ENCODE assay signal across 11 mouse cellular contexts in the genomic region with DNA sequence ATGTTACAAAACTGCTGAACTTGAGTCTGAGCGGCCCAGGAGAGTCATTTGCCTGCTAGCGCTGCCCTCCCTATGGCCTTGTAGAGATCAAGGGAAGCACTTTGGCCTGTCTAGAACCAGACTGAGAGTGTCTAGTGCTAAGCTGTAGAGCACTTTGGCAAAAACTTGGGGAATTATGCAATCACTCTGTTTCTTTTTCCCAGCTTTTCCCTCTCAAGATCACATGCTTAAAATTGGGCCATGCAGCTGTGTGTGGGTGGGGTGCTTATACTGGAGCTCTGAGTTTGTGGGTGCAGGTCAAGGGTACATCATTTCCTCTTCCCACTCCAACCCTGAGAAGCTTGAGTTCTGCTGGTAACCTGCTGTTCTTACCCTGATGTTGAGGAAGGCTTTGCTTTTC. TPM values are rescaled to one million over a fixed set of nuclear protein-coding genes. Genes with fewer than 3 reads are reported as not detected.
DNase-seq lines count a peak whose midpoint lies in the region; ATAC-seq and TF ChIP-seq lines count a peak whose summit lies in the region.
"Had no signal": no experiment of that assay in that cellular context is flagged by ENCODE, and none has a peak within 500 bp of the region (broad histone marks: within the 10 kb centered on the region; RNA-seq: fewer than 3 reads in every experiment).

No protein-coding gene starts in this region.

- TF ChIP-seq CTCF in intestine, postnatal 0 days (IDR thresholded peaks at IDR 0.05; ENCODE audit: low read depth) = no peak

- peak; percentile 94 for DNase-seq in adipocyte (ENCODE audit: low spot score)
- DNase-seq in lung, postnatal 36 days = peak; percentile 80
- DNase-seq in cerebellum, postnatal 10 days = no peak
- no peak for DNase-seq in B cell, adult 2 months
- DNase-seq in natural killer cell, adult 2 months (ENCODE audit: low spot score in 2 of 2) = no peak
- DNase-seq: liver, postnatal 0 days had no signal

- no peaks in the 10 kb centered on the region for H3K9me3 ChIP-seq in intestine, postnatal 0 days (ENCODE audit: control insufficient read depth)
- H3K9me3 ChIP-seq in intestine, embryonic 15.5 days = no peaks in the 10 kb centered on the region

- H3K4me2 ChIP-seq in intestine, postnatal 0 days (replicated peaks; ENCODE audit: low read depth) = no peak overlapping the region
- no peak overlapping the region for H3K4me2 ChIP-seq in intestine, embryonic 15.5 days (replicated peaks)

- no peak overlapping the region for H3K4me3 ChIP-seq in intestine, postnatal 0 days (ENCODE audit: low read depth, low read length)
- H3K4me3 ChIP-seq in intestine, embryonic 15.5 days (replicated peaks) = no peak overlapping the region

- no peak overlapping the region for H3K27ac ChIP-seq in intestine, postnatal 0 days (ENCODE audit: low read depth, low read length)
- no peak overlapping the region for H3K27ac ChIP-seq in intestine, embryonic 15.5 days

- no peaks in the 10 kb centered on the region for H3K4me1 ChIP-seq in intestine, postnatal 0 days (replicated peaks; ENCODE audit: control insufficient read depth, insufficient read depth, low read length)
- no peaks in the 10 kb centered on the region; the same call in 1 of the 2 replicates for H3K4me1 ChIP-seq in intestine, embryonic 15.5 days (replicated peaks)

- no peaks in the 10 kb centered on the region for H3K36me3 ChIP-seq in intestine, postnatal 0 days (ENCODE audit: control insufficient read depth, insufficient read depth)
- H3K36me3 ChIP-seq in intestine, embryonic 15.5 days = no peaks in the 10 kb centered on the region

- WGBS in intestine, postnatal 0 days = 85% methylated on average over 2 of the region's 2 CpGs
- 83% methylated on average over 2 of the region's 2 CpGs for WGBS in intestine, embryonic 15.5 days

- H3K27me3 ChIP-seq in intestine, postnatal 0 days (replicated peaks; ENCODE audit: control insufficient read depth, insufficient read depth, low read length) = no peaks in the 10 kb centered on the region
- no peaks in the 10 kb centered on the region for H3K27me3 ChIP-seq in intestine, embryonic 15.5 days (replicated peaks)

- ATAC-seq in intestine, postnatal 0 days = 0 out of 2 replicates have a peak, but pooled peaks have one; percentile 4
- no peak for ATAC-seq in intestine, embryonic 15.5 days
- ATAC-seq in granulocyte monocyte progenitor cell, adult 5-6 weeks (replicated peaks; ENCODE audit: poor library complexity, severe bottlenecking) = peak; percentile 44
- ATAC-seq: intestine, embryonic 16.5 days; liver, postnatal 0 days had no signal

- no peak overlapping the region for H3K9ac ChIP-seq in intestine, postnatal 0 days (ENCODE audit: low read depth, low read length)
- no peak overlapping the region for H3K9ac ChIP-seq in intestine, embryonic 15.5 days
- H3K9ac ChIP-seq: liver, postnatal 0 days had no signal

RNA-seq across cellular contexts. Expression of gene Gm13691, which starts 32.6 kb away (rescaled TPM):
- not detected in 2 replicates for polyA plus RNA-seq in intestine, postnatal 0 days (2015; fragmentation: Nextera tagmentation; extraction: Ambion mirVana)
- polyA plus RNA-seq in intestine, embryonic 15.5 days (2015; fragmentation: Nextera tagmentation; extraction: Ambion mirVana) = not detected in 2 replicates
- not detected in 2 replicates for total RNA-seq in granulocyte monocyte progenitor cell, adult 5-6 weeks (2014; fragmentation: Nextera tagmentation)
- 0.09 TPM in 1 of 2 replicates, not detected in the other for total RNA-seq in granulocyte monocyte progenitor cell, adult 5-6 weeks (2017)
- total RNA-seq: neutrophil, adult 5-6 weeks had no signal
- polyA plus RNA-seq: intestine, embryonic 16.5 days; liver, postnatal 0 days had no signal

RNA-seq across cellular contexts. Expression of gene Gm13697, which starts 38.4 kb away (rescaled TPM):
- not detected in 2 replicates for polyA plus RNA-seq in intestine, postnatal 0 days (2015; fragmentation: Nextera tagmentation; extraction: Ambion mirVana)
- not detected in 2 replicates for polyA plus RNA-seq in intestine, embryonic 15.5 days (2015; fragmentation: Nextera tagmentation; extraction: Ambion mirVana)
- total RNA-seq in granulocyte monocyte progenitor cell, adult 5-6 weeks (2014; fragmentation: Nextera tagmentation) = not detected in 2 replicates
- total RNA-seq in granulocyte monocyte progenitor cell, adult 5-6 weeks (2017) = 0.10 and 0.13 TPM in 2 replicates
- total RNA-seq: neutrophil, adult 5-6 weeks had no signal
- polyA plus RNA-seq: intestine, embryonic 16.5 days; liver, postnatal 0 days had no signal

RNA-seq across cellular contexts. Expression of gene Gm13694, which starts 44.2 kb away (rescaled TPM):
- not detected in 2 replicates for polyA plus RNA-seq in intestine, postnatal 0 days (2015; fragmentation: Nextera tagmentation; extraction: Ambion mirVana)
- not detected in 2 replicates for polyA plus RNA-seq in intestine, embryonic 15.5 days (2015; fragmentation: Nextera tagmentation; extraction: Ambion mirVana)
- not detected in 2 replicates for total RNA-seq in granulocyte monocyte progenitor cell, adult 5-6 weeks (2014; fragmentation: Nextera tagmentation)
- 0.10 and 0.13 TPM in 2 replicates for total RNA-seq in granulocyte monocyte progenitor cell, adult 5-6 weeks (2017)
- total RNA-seq: neutrophil, adult 5-6 weeks had no signal
- polyA plus RNA-seq: intestine, embryonic 16.5 days; liver, postnatal 0 days had no signal

RNA-seq across cellular contexts. Expression of gene Gm13696, which starts 50.0 kb away (rescaled TPM):
- polyA plus RNA-seq in intestine, postnatal 0 days (2015; fragmentation: Nextera tagmentation; extraction: Ambion mirVana) = not detected in 2 replicates
- polyA plus RNA-seq in intestine, embryonic 15.5 days (2015; fragmentation: Nextera tagmentation; extraction: Ambion mirVana) = not detected in 2 replicates
- total RNA-seq in granulocyte monocyte progenitor cell, adult 5-6 weeks (2014; fragmentation: Nextera tagmentation) = not detected in 2 replicates
- 0.10 and 0.13 TPM in 2 replicates for total RNA-seq in granulocyte monocyte progenitor cell, adult 5-6 weeks (2017)
- total RNA-seq: neutrophil, adult 5-6 weeks had no signal
- polyA plus RNA-seq: intestine, embryonic 16.5 days; liver, postnatal 0 days had no signal

RNA-seq across cellular contexts. Expression of gene Gm13695, which starts 55.8 kb away (rescaled TPM):
- polyA plus RNA-seq in intestine, postnatal 0 days (2015; fragmentation: Nextera tagmentation; extraction: Ambion mirVana) = not detected in 2 replicates
- polyA plus RNA-seq in intestine, embryonic 15.5 days (2015; fragmentation: Nextera tagmentation; extraction: Ambion mirVana) = not detected in 2 replicates
- total RNA-seq in granulocyte monocyte progenitor cell, adult 5-6 weeks (2014; fragmentation: Nextera tagmentation) = not detected in 2 replicates
- total RNA-seq in granulocyte monocyte progenitor cell, adult 5-6 weeks (2017) = not detected in 2 replicates
- total RNA-seq: neutrophil, adult 5-6 weeks had no signal
- polyA plus RNA-seq: intestine, embryonic 16.5 days; liver, postnatal 0 days had no signal

Comparison
In these comparisons a context has a peak if more than half of its experiments do, and no peak if none do; other contexts are left out.
1. DNase-seq: peak in adipocyte (single experiment) and lung, postnatal 36 days (single experiment); none in cerebellum, postnatal 10 days (0 of 2), B cell, adult 2 months (0 of 2) and natural killer cell, adult 2 months (0 of 2).